Mouse (Mus musculus) mesoderm, embryonic 11.5 days (tissue): ENCODE data around the gene Kmo.
A peak's percentile ranks its signal among the peaks of the same experiment; 100 is the strongest.

Experiments used
- DNase-seq: peaks from one replicate; pipeline ENCODE4 v3.0.0-alpha.2; 2012; ENCODE audit warnings: low read depth, low spot score

Gene Kmo

GRCm38 (mm10) chr1:175619814-175620431 lies at the start of gene Kmo:
TSS of gene Kmo (plus strand) at chr1:175620381.
- DNase-seq = no peak

DNA sequence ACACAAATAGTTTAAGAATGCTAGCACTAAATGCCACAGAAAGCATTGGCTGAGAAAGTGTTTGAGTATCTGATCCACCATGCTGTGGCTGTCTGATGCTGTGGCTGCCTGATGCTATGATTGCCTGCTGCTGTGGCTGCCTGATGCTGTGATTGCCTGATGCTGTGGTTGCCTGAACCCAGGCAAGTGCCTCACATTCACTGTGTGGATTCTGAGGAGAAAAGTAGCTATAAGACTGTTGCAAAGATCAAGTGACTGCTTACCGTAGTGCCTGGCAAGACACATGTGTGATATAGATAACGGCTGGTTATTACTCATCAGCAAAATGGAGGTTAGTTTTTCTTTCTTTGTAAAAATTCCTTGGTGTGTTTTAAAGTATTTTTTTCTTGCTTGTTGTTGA lies 46.1 kb upstream of the Kmo start:
- DNase-seq = no peak

DNA sequence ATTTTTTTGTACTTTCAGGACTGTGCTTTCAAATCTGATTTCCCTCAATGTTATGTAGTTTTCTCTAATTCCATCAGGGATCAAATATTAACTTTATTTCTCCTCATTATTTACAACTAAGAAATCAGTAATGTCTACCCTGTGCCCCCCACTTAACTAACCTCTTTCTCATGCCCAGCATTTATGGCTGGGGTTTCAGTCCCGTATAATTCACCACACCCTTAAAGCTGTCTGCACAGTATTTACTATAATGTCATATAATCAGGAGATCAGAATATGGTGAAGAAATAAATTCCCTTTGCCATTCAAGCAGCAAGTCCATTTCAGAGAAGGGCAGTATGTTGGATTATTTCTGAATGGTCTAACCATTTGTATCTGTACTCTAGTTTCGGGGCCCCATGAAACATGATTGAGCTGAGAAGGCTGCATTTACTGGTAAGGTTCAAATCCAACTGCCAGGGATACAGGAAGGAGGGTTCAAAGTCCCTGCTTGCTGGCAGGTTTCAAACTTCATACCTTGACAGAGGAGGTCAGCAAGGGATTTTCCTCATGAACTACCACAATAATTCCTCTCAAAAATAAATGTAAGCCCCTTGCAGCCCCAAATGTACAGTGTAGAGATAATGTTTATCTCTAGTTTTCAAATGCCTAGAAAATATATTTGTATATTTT lies 41.6 kb upstream of the Kmo start:
- DNase-seq = no peak

DNA sequence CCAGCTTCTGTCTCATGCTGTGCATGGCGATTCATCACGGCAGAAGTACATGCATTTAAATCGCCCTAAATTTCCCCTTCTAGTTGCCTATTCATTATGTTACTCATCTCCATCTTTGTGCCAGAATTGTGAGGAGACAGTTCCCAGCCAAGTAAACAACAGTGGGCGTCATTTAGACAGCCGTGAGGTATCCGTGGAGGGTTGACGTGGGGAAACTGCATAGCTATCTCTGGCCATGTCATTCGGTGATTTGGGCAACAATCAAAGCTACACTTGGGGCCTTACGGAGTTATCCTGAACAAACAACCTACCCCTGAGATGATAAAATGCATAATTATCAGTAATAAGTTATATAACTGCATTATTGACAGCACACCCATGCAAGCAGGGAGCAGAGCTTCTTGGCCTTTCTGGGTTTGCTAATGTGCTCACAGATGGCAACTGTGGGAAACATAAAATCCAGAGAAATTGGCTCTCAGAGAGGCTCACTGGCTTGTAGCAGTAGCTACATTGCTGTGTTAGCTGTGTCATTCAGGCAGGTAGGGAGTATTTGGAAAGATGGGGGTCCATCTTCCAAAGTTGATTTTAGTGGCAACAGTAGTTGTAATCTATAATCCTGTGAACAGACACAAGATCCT lies 40.5 kb upstream of the Kmo start:
- no peak for DNase-seq

- no peak for DNase-seq
Observed at GRCm38 (mm10) chr1:175580346-175580745, 39.8 kb upstream of the Kmo start.

GRCm38 (mm10) chr1:175582799-175583198 lies 37.4 kb upstream of the Kmo start:
- DNase-seq = no peak

DNA sequence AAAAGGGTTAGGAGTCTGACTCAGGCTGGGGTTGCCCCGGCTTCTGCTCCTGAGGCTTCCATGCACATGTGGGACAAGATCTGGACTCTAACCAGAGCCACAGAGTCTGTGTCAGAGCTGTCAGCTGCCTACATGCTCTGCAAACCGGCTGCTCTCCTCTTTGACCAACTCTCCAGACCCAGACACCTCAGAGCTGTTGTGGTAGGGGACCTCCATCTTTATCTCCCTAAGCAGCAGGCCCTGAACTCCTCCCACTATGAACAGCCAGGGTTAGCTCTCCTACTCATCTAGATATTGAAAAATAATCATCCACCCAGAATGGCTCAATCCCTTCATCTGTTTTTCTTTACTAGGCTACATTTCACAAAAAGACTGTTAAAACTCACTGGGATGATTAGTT lies 34.9 kb upstream of the Kmo start:
- no peak for DNase-seq

DNA sequence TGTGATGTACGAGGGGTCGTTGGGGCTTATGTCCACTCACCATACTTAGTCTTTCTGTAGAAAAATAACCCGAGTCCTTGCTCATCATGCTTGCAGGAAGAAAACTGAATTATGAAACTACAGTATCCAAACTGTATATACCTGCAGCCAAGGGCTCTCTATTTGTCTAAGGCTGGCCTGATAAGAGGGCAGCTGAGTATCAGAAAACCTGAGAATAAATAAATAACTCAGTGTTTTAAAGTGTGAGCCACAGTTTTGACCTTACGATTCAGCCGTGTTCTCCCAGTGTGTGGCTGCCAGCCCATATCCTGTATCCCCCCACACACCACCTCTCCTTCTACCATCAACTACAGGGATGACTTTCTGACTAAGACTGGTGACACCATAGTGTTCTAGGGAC lies 33.5 kb upstream of the Kmo start:
- no peak for DNase-seq

DNA sequence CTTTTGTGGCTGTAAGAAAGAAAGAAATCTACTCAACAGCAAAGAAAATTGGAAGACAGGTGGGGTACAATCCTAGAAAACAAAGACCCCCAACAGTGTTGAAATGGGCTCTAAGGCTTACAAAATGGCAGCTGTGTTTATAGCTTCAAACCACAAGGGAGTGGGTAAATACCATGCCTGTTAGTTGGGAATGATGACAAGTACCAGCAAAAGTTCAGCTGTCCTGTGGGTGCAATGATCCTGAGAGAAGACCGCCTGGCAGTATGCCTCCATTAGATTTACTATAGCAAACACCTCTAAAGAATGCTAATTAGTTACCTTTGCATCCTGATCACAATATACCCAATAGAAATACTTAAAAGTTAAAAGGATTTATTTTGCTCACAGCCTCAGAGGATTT lies 27.3 kb upstream of the Kmo start:
- DNase-seq = no peak

DNA sequence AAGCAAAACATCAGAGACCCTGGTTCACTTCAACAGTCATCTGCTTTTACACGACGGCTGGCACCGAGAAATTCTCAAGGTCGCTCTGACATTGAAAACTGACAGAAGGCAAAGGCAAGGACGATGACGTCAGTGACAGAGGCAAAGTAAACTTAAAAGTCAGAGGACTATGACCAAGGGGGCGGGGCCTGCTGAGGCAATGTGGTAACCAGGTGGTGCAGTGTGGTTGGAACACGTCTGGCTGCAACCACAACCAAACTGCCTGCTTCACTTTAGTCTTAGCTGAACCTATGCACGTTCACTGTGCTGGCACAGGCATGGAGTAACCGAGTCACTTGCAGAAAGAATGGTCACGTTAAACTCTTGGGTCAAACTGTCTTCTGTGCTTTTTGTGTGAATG lies 17.9 kb upstream of the Kmo start:
- no peak for DNase-seq

GRCm38 (mm10) chr1:175603390-175603789 lies 16.8 kb upstream of the Kmo start:
- DNase-seq = peak; percentile 11

GRCm38 (mm10) chr1:175607308-175607707 lies 12.9 kb upstream of the Kmo start:
- DNase-seq = no peak

DNA sequence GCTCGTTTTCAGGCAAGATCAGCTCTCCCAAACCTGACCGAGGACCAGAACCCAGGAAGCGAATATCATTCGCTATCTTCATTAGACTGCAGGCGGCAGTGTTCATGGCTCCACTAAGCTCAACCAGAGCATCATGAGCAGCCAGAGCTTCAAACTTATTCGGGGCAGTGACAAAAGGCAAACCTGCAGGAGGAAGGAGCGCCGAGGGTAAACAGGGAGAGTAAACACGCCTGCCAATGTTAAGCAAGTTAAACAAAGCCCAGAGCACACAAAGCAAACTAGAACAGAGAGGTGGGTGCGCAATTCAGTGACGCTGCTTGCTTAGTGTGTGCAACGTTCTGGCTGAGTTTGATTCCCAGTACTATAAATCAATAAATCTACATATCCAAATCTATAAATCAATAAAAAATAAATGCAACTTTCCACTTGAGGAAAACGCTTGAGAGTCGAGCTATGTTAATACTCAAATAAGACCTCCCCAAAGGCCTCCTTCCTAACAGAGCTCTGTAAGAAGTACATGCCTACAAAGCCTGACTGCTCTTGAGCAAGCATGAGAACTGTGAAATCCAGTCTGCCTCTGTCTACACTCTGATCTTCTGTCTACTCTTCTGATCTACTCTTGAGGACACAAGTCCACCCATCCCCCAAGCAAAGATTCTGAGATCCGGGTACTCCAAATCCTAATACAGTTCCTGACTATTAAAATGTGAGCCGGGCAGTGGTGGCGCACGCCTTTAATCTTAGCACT lies 12.2 kb upstream of the Kmo start:
- DNase-seq = no peak

- no peak for DNase-seq
Observed at GRCm38 (mm10) chr1:175608708-175609107, 11.5 kb upstream of the Kmo start.

DNA sequence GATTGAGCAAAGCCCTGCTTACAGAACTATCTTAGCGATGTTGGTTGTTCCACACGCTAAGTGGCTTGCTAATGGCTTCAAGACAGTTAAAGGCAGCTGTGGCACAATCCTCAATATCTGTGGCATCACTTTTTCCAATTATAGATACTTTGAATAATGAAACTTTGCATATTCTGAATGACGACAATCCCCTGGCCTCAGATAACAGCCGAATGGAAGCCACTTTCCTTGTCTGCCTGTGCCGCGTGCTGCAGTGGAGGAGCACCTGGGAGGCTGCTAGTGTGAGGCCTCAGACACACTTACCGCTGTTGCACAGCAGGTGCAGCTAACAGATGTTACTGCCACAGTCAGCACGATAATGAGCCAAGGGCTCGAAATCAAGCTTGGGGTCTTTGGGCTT lies 5.2 kb upstream of the Kmo start:
- DNase-seq = no peak

DNA sequence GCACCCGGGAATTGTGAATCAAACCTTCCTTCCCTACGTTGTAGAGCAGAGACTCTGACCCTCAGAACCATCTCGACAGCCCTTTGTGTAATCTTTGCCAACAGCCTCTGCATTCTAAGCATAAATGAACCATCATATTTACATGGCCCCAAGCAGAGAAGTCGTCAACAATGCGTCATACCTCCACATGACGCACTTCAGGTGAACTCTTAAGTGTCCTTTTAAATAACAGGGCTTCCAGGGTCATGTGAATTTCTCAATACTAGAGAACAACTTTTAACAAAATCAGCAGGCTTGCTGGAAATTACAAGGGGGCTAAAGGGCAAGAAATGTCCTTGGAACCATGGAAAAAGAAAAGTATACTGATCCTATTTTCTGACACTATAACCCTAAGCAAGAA lies 3.5 kb downstream of the Kmo start:
- no peak for DNase-seq

DNA sequence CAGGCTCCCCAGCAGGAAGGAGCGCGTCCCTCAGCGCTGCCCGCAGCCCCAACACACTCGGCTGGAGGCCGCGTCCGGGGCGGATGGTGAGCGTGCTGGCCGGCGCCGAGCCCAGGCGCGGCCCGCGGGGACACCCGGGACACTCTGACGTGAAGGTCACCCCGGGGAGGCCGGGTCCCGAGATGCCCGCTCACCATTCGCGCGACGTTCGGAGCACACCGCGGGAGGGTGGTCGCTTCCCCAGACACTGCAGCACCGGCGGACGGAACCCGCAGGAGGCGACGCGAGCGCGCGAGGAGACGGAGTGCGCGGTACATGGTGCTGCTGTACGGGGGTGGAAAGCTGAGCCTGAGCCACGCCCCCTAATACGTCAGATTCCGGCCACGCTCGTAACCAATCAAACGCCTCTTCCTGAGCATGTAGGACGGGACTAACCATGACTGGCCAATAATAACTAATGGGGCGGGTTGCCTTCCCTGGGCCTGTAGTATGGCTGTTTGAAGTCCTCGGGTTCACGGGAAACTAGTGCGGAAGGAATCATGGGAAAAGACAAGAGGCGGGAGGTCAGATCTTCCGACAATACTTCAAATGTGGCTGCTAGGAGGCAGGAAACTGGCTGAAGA lies 5.2 kb downstream of the Kmo start, which contains the start of gene Fh1:
Gene Fh1 (minus strand): TSS at position 379 of the 623 bp plus-strand sequence.
- peak; percentile 98 for DNase-seq

- DNase-seq = peak; percentile 30
Observed at GRCm38 (mm10) chr1:175625990-175626692, 6.0 kb downstream of the Kmo start.

DNA sequence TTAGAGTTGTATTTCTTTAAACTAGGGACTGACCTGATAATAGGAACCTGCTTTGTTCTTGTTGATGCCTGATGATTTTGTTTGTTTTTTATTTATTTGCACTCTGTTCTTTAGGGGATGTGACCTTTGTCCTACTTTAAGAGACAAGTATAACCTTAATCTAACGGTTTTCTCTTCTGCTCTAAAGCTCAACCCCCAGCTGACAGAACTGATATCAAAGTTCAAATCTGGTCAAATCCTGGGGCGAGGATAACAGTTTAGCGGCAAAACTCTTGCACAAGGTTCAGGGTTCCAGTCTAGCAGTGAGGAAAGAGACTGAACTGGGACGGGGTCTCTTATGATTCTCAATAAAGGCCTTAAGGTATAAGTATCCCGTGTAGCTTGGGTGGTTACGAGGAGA lies 9.1 kb downstream of the Kmo start:
- no peak for DNase-seq

- no peak for DNase-seq
Observed at GRCm38 (mm10) chr1:175630345-175630744, 10.2 kb downstream of the Kmo start.

DNA sequence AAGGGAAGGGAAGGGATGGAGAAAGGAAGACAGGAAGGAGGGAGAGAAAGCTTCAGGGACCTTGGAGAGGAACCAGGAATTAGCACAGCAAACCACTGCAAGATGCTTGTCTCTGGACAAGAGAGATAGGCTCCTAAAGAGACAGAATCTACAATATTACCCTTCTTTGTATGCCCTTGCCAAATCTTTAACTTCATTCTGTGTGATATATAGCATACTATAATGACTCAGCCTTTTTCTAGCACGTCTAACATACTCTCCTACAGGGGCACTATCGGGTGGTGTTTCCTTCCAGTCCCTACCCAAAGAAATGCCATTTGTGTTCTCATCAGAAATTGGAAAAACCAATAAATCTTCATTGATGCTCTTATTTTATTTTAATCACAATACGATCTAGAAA lies 10.9 kb downstream of the Kmo start:
- DNase-seq = no peak
